Mouse (Mus musculus): ENCODE measurements around the gene Zc3h18. TPM values are rescaled to one million over a fixed set of nuclear protein-coding genes. Genes with fewer than 3 reads are reported as not detected.

Gene Zc3h18
- total RNA-seq, 4 experiments from 2014 or later = 21.2 to 24.0 (median 22.4) TPM

DNA sequence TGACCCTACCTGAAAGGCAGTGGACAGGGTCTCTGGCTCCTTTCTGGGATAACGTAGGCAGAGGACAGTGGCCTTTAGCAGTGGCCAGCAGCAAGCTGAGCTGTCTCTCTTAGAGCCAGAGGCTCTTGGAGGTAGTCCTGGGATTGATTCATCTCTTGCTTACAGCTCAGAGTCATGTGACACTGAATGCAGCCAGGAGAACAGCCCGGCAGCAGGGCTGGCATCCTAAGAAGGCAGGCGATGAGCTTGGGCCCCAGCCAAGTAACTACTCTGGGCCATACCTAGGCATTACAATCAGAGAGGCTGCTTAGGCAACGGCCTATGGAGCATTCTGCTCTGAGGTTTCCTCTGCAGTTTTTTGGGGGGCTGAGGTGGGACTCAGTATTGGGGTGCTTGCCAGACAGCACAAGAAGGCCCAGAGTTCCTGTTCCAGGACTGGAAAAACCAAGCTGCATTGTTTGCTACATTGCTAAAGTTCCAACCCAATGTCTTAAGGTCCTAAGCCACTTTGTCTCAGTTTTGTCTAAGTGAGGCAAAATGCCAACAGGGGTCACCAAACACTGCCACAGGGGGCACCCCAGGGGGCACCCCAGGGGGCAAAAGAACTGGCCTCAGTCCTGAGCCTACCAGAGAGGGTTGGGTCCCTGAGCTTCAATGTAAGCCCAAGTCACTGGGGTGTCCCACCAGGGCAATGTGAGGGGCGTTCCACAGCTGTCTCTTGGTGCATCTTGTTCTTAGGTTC is 28.4 kb upstream of the Zc3h18 start:
- peak; percentile 41 for DNase-seq (ENCODE audit: low spot score)

DNA sequence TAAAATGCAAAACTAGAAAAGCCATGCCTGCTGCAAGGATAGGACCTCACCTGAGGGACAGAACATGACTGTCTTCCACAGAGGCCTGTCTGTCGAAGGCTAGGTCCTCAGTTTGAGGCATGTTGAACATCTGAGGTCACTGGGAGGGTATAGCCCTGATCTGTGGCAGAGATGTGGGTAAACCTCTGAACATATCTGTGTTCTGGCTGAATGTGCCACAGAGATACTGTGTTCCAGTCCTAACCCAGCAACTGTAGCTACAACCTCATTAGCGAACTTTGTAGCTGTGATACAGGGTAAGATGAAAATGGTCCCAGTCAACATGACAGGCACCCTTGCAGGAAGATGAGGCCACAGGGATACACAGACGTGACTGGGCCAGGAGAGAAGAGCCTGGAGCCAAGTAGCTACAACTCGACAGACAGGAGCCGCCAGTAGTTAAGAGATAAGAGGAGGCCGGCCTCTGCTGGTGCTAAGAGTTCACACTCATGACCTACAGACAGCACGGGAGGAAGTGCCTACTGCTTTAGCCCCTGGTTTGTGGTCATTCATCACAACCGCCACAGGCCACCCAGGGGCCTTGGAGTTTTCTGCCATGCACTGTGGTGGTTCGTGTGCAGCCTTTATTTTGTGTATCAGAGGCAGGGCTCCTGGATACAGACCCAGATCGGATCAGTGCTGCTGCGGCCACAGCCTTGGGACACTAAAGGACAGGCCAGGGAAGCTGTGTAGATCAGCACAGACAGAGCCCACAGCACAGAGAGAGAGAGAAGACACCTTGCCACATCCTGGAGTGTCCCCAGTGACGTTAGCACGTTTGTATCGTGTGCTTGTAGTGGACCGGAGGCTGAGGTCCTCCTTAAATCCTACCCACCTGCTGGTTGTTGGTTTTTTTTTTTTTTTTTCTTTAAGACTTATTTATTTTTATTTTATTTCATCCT is 26.8 kb upstream of the Zc3h18 start:
- no peak for DNase-seq (ENCODE audit: low spot score)

DNA sequence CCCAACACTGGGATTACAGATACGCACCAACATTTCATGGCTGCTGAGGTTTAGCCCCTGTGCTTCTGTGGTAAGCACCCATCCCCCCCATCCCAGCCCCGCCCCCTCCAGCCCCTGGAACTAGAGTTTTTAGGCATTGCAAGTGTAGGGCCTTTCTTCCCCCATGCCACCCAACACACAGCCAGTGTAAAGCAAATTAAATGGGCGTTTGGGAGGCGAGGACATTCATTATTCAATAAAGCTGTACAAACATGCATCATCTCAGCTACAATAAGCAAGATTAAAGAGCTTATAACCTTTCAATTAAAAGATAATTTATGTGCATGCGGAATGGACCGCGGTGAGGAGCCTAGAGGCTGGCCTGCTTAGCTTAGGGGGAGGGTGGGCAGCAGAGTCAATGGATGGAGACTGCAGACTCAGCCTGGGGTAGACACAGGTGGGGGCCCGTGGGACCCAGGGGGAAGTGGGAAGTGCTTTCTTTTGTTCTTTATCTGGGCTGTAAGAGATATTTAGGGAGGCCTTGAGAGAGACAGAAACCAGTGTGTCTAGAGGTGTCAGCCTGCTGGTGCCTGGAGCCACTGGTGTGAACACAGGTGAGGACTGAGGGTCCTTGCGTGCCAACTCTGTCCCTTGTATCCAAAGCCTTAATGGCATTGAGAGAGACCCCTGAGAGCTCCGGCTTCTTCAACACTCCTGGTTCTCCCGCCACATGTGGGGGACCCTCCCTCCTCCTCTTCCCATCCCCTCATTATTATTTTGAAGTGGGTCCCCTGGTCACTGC is 25.9 kb upstream of the Zc3h18 start:
- DNase-seq (ENCODE audit: low spot score) = no peak

DNA sequence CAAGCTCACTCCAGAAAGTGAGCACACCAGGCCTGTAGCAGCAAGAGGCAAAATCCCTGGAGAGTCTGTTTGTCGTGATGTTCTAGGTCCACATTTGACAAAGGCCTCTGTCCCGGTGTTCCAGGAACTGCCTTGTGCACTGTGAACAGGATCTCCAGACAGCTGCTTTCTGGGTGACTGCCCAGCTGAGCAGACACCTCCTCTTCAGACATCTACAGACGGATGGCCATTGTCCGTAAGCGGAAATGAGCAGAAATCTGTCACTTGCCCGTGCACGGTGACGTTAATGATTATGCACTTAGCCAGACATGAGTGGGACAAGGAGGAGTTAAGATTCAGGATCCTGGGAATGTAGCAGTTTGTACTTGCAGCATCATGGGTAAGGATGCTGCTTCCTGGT is 22.3 kb upstream of the Zc3h18 start:
- no peak for DNase-seq (ENCODE audit: low spot score)

DNA sequence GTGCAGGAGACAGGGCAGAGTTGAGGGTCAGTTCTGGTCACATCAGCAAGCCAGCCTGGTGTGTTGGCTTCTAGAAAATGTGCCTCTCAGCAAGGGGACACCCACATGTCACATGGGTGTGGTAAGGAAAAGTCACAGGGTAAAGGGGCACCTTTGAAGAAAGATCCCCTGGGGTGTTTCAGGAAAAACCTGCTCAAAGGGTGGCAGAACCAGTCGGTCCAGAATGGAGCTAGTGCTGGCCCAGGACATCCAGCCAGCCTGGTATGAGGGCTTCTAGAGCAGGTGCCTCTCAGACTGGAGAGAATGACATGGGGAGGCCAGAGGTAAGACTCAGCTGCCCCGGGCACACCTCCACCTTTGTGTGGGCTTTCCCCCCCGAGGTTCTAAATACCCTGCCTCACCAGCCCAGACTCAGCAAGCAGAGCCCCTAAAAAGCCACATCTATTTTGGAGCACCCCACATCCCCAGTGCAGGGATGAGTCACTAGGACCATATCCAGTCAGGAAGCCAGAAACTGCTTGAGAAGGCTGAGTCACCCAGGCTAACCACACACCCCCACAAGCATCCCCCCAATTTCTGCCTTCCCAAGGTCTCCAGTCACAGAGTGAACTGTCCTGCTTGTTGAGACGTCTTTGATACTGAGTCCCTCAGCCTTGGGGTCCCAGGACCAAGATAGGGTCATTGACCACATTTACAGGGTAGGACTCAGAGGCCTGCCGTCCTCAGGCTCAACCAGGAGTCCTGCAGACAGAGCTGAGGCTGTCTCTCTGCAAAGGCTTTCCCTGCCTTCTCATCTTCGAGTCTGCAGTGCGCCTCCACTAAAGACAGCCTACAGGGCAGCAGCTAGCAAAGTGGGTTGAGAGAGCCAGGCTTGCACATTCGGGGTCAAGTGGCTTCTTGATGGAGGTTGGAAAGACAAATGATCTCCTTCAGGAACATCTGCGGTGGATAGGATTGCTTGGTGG is 20.5 kb upstream of the Zc3h18 start:
- no peak for DNase-seq (ENCODE audit: low spot score)

GRCm38 (mm10) chr8:122357202-122357601 is 19.2 kb upstream of the Zc3h18 start:
- no peak for DNase-seq (ENCODE audit: low spot score)

DNA sequence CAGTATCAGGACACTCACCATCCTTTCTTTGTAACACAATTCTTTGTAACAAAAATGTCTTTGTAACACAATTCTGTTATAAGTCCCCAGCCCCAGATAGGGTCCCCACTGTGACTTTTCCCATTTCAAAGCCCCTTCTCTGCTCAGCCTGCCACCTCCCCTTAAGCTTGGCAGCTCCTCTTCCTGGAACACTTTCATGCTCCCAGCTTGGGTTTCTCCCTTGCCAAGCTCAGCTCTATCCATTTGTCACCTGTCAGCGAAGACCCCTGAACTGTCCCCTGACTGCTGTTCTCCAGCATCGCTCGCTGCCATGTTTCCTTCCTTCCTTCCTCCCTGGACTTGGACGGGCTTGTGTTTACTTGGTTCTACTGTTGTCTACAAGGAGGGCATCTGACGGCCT is 18.8 kb upstream of the Zc3h18 start:
- no peak for DNase-seq (ENCODE audit: low spot score)

DNA sequence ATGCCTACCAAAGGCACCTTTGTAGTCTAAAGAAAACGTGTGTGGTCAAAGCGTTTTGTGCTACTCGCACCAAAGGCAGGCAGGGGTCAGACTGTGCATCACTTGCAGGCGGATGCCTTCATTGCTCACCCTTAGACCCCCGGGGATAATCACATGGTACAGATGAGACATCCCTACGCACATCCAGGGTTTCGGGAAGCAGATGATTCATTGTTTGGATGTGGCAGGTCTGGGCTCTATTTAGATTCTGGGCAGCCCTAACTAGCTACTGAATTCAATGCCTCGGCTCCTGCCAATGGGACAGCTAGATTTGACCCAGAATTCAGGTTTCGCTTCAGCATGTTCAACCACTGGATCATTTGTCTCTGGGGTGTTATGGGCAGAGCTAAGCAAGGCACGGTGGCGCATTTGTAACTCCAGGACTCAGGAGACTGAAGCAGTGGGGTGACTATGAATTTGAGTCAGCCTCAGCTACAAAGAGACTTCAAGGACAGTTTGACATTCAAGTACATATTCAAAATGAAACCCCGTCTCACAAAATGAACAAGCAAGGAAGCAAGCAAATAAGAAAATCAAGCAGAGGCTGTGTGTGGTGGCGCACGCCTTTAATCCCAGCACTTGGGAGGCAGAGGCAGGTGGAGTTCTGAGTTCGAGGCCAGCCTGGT is 17.2 kb upstream of the Zc3h18 start:
- DNase-seq (ENCODE audit: low spot score) = no peak

DNA sequence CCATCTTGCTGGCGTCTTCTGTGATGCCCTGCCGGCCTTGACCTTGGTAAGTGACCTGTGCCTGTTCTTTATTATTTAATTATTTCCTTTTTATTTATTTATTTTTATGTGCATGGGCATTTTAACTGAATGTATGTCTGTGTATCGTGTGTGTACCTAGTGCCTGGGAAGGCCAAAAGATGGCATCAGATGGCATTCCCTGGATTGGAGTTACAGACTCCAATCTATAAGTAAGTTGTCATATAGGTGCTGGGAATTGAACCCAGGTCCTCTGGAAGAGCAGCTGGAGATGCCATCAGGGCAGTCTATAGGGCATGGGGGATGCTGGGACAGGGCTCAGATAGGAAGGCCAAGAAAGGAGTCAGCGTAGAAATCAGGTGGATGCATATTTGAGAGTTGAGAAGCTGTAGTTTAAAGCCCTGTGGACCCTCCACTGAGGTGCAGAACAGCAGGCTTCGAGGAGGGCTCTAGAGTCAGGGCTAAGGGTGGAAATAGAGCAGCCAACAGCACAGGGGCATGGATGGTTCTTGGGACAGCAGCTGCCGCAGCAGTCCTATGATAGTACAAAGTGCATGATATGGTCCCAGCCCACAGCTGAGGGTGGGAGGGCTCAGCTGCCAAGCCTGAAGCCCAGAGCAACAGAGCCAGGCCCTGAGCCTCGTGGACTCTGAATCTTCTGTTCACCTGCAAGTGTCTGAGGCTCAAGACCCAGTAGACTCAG is 15.6 kb upstream of the Zc3h18 start, which contains the start of gene Trhr2:
TSS of gene Trhr2 (minus strand) at position 51 of the 721 bp plus-strand sequence.
- no peak for DNase-seq (ENCODE audit: low spot score)

GRCm38 (mm10) chr8:122362271-122362670 is 14.1 kb upstream of the Zc3h18 start:
- no peak for DNase-seq (ENCODE audit: low spot score)

DNA sequence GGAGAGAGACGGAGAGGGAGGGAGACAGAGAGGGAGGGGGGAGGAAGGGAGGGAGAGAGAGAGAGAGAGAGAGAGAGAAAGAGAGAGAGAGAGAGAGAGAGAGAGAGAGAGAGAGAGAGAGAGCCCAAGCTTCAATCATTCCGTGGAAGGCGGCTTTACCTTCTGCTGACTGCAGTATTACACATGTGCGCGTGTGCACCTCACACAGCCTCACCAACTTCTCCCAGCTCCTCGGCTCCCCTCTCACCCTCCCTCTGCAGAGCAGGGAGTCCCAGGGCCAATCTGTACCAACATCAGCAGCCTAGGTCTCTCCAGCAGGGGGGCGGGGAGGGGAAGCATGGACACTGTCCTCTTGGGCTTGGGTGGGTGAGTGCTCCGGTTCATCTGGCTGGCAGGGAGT is 13.4 kb upstream of the Zc3h18 start:
- DNase-seq (ENCODE audit: low spot score) = no peak

GRCm38 (mm10) chr8:122368494-122368893 is 7.9 kb upstream of the Zc3h18 start:
- no peak for DNase-seq (ENCODE audit: low spot score)

DNA sequence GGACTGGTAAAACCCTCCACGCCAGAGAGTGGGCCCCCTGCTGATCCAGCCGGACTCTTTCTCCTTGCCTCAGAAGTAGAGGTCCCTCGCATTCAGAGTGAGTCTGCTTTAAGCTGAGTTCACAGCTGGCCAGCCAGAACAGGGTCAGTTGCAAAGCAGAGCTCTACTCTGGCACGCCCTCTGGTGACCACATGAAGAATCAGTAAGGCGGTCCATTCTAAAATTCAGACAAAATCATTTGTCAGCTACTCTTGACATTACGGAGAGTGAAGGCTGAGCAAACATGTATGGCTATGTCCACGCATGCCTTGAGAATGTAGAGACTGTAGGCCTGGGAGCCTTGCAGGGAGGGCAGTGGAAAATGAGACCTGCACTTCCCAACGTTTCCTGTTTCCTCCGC is 6.7 kb upstream of the Zc3h18 start:
- DNase-seq (ENCODE audit: low spot score) = peak; percentile 57

- DNase-seq (ENCODE audit: low spot score) = no peak
Observed at GRCm38 (mm10) chr8:122371706-122372105, 4.7 kb upstream of the Zc3h18 start.

- no peak for DNase-seq (ENCODE audit: low spot score)
Observed at GRCm38 (mm10) chr8:122375320-122375719, 1.1 kb upstream of the Zc3h18 start.

DNA sequence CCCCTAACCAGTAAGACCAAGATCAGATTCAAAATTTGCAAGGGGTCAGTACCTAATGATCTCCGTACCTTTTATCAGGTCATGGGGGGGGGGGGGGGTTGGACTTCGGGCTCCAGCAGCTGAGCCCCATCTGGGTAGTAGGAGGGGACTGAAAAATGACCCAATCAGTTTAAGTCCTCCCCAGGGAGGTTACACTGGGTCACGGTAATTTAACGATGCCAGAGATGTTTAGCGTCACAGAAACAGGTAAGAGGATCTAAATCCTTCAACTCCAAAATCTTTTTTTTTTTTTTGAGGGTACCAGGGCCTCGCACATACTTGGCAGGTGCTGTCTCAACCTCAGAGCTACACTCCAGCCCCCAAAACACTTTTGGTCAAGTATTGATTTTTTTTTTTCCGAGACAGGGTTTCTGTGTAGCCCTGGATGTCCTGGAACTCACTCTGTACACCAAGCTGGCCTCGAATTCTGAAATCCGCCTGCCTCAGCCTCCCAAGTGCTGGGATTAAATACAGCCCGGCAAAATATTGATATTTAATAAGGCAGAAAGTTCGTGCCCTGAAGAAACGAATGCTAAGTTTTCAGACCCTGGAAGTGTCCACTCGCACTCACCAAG is 551 bp upstream of the Zc3h18 start:
- no peak for DNase-seq (ENCODE audit: low spot score)

GRCm38 (mm10) chr8:122383039-122383438 is 6.6 kb downstream of the Zc3h18 start:
- no peak for DNase-seq (ENCODE audit: low spot score)

DNA sequence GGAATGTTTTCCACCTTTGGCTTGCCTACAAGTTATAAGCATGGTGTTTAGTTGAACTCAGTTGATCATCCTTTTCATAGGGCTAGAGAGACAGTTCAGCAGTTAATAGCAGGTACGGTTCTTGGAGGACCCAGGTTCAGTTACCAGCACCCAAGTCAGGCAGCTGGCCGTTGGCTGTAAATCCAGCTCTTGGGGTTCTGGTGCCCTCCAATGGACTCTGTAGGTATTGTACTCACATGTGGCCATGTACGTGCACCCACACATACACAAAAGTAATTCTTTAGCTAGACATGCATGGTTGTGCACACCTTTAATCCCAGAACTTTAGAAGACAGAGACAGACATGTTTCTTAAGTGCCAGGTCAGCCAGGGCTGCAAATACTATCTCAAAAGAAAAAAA is 12.9 kb downstream of the Zc3h18 start:
- no peak for DNase-seq (ENCODE audit: low spot score)

DNA sequence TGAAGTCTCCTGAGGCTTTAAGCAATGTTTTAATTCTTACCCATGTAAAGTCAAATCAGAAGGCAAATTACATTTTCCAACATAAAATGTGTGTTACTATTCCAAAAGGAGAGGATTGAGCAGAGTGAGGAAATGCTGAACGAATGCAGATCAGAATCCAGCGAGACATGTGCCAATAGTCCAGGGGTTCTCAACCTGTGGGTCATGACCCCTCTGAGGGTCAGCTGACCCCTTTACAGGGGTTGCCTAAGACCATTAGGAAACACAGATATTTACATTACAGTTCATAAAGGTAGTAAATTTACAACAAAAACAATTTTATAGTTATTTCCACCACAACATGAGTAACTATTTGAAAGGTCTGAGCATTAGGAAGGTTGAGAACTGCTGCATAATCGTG is 14.3 kb downstream of the Zc3h18 start:
- DNase-seq (ENCODE audit: low spot score) = no peak
